Mouse (Mus musculus) limb, embryonic 13.5 days (tissue): ENCODE results near the gene Olfr1180. TPM values are rescaled to one million over a fixed set of nuclear protein-coding genes. Genes with fewer than 3 reads are reported as not detected.
"Not testable (repeated sequence)": the region's sequence is repeated elsewhere in the genome, so short reads cannot be mapped to it uniquely, and the experiment has no call there.

ENCODE experiments used
- ATAC-seq: fragments of 200-750 bp; cut with Nextera tagmentation; 2 replicates; pipeline ENCODE4 v1.8.0; 2017; ENCODE audit warnings: low read depth, moderate number of reproducible peaks, moderate TSS enrichment; ENCODE audit not compliant: low FRiP score
- H3K27ac ChIP-seq: fragments of 300-500 bp; sonication (generic); 2 replicates; pipeline ENCODE4 v1.5.1; 2015; ENCODE audit warnings: inconsistent platforms, mild to moderate bottlenecking, moderate library complexity
- H3K27me3 ChIP-seq: fragments of 300-500 bp; sonication (generic); 2 replicates; pipeline ENCODE4 v1.6.1; 2015; ENCODE audit warnings: mild to moderate bottlenecking, inconsistent platforms
- H3K36me3 ChIP-seq: fragments of 300-500 bp; sonication (generic); 2 replicates; pipeline ENCODE4 v1.6.1; 2015; ENCODE audit warnings: inconsistent platforms, mild to moderate bottlenecking, moderate library complexity
- H3K4me1 ChIP-seq: fragments of 300-500 bp; sonication (generic); 2 replicates; pipeline ENCODE4 v1.6.1; 2015; ENCODE audit warnings: inconsistent platforms
- H3K4me2 ChIP-seq: fragments of 300-500 bp; sonication (generic); replicated peaks from 2 replicates; pipeline ENCODE4 v1.6.1; 2015; ENCODE audit warnings: inconsistent platforms, mild to moderate bottlenecking, moderate library complexity
- H3K4me3 ChIP-seq: fragments of 300-500 bp; sonication (generic); 2 replicates; pipeline ENCODE4 v1.5.1; 2015; ENCODE audit warnings: moderate library complexity, mild to moderate bottlenecking, inconsistent platforms
- H3K9ac ChIP-seq: fragments of 300-500 bp; sonication (generic); 2 replicates; pipeline ENCODE4 v1.6.1; 2015; ENCODE audit warnings: mild to moderate bottlenecking, inconsistent platforms
- H3K9me3 ChIP-seq: fragments of 300-500 bp; sonication (generic); 2 replicates; pipeline ENCODE4 v1.6.1; 2016; ENCODE audit warnings: inconsistent platforms
- WGBS: fragments of 180-500 bp; shearing (Covaris S2); methylation state at CpG from one replicate; pipeline ENCODE4 v1.1.7; 2015; 5-methylcytosine and 5-hydroxymethylcytosine counted together
- polyA plus RNA-seq: library from polyadenylated mRNA; unstranded; fragments of >200 nt; fragmentation: Nextera tagmentation; extraction: Ambion mirVana; gene quantifications from 2 replicates; pipeline ENCODE4 v1.2.1, GENCODE M21; 2015

Olfr1180 gene
- not detected in 2 replicates for polyA plus RNA-seq

- 78% methylated on average over 2 of the region's 2 CpGs for WGBS
- no peak for ATAC-seq
- no peaks in the 10 kb centered on the region for H3K4me1 ChIP-seq
- H3K27me3 ChIP-seq = no peaks in the 10 kb centered on the region
- no peaks in the 10 kb centered on the region for H3K9me3 ChIP-seq
- no peak within 1 kb of the TSS for H3K27ac ChIP-seq
- no peak within 1 kb of the TSS for H3K4me2 ChIP-seq
- no peak within 1 kb of the TSS for H3K4me3 ChIP-seq
- no peak within 1 kb of the TSS for H3K9ac ChIP-seq
- H3K36me3 ChIP-seq = no peaks in the 10 kb centered on the region
These were observed at the start of gene Olfr1180 for GRCm38 (mm10) chr2:88419051-88419450. TSS of gene Olfr1180 (minus strand) at chr2:88419151.

- 80% methylated on average over 1 of the region's 1 CpGs for WGBS
- H3K27me3 ChIP-seq, H3K9ac ChIP-seq, ATAC-seq, H3K27ac ChIP-seq, H3K4me3 ChIP-seq, H3K4me2 ChIP-seq, H3K9me3 ChIP-seq, H3K36me3 ChIP-seq, H3K4me1 ChIP-seq: not testable (repeated sequence)
These were observed 35.6 kb upstream of the Olfr1180 start, which contains the start of gene Olfr1183 for GRCm38 (mm10) chr2:88454567-88454966. TSS of gene Olfr1183 (plus strand) at chr2:88454867.

DNA sequence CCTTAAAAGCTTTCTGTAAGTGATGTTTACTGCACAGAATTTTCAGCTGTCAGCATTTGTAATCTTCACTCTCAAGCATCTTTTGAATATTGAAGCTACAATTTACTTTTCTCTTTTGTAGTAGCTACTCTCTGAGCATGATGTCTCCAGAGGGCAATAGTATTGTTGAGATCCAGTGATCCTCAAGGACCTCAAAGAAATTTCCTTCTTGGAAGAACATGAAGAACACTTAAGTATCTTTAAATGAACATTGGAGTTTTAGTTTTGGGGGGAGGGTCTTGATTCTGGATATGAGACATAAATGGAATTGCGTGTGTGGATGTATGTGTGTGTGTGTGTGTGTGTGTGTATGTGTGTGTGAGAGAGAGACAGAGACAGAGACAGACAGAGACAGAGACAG is 30.1 kb upstream of the Olfr1180 start, which contains the start of gene Gm13757:
Gene Gm13757, minus strand, starts transcription at position 101 of the 400 bp plus-strand sequence.
- Histone ChIP-seq H3K9me3 (no peaks in the 10 kb centered on the region), H3K4me3 (no peak within 1 kb of the TSS), H3K27ac (no peak within 1 kb of the TSS), H3K4me2 (no peak within 1 kb of the TSS), H3K36me3 (no peaks in the 10 kb centered on the region), H3K27me3 (no peaks in the 10 kb centered on the region), H3K4me1 (no peaks in the 10 kb centered on the region), H3K9ac (no peak within 1 kb of the TSS)
- no peak for ATAC-seq
- WGBS = 86% methylated on average over 1 of the region's 1 CpGs

DNA sequence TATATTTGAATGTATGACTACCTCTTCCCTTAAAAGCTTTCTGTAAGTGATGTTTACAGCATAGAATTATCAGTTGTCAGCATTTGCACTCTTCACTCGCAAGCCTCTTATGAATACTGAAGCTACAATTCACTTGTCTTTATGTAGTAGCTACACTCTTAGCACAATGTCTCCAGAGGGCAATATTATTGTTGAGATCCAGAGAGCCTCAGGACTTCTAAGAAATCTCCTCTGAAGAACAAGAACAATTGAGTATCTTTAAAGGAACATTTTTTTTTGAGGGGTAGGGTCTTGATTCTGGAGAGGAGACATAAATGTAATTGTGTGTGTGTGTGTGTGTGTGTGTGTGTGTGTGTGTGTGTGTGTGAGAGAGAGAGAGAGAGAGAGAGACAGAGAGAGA is 7.1 kb upstream of the Olfr1180 start, which contains the start of gene Olfr1181:
Gene Olfr1181, minus strand, starts transcription at position 101 of the 400 bp plus-strand sequence.
- WGBS = 92% methylated on average over 1 of the region's 1 CpGs
- H3K4me1 ChIP-seq = no peaks in the 10 kb centered on the region
- no peak within 1 kb of the TSS for H3K4me2 ChIP-seq
- no peak for ATAC-seq
- H3K9ac ChIP-seq = no peak within 1 kb of the TSS
- H3K27me3 ChIP-seq = no peaks in the 10 kb centered on the region
- no peaks in the 10 kb centered on the region for H3K9me3 ChIP-seq
- no peak within 1 kb of the TSS for H3K27ac ChIP-seq
- H3K4me3 ChIP-seq = no peak within 1 kb of the TSS
- no peaks in the 10 kb centered on the region for H3K36me3 ChIP-seq

DNA sequence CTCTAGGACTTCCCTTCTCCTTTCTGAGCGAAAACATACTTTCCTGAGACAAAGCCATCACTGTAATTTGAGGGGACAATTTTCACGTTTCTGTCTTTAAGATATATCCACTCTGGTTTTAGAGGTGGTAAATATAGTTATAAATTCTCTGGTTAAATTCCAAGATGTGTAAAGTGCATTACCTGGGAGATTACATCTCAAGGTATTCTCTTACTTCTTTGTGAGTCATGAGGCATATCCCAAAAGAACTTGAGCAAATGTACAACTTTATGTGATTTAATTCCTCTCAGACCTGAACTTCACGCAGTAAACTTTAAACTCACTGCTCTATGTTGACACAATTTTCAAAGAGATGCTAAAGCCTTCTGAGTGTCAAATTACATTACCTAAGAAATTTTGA is 12.6 kb downstream of the Olfr1180 start, which contains the start of gene Olfr1179:
Gene Olfr1179, minus strand, starts transcription at position 101 of the 400 bp plus-strand sequence.
- H3K4me2 ChIP-seq = no peak within 1 kb of the TSS
- H3K36me3 ChIP-seq = no peaks in the 10 kb centered on the region
- ATAC-seq = no peak
- H3K27me3 ChIP-seq = no peaks in the 10 kb centered on the region
- H3K27ac ChIP-seq = no peak within 1 kb of the TSS
- H3K9ac ChIP-seq = no peak within 1 kb of the TSS
- WGBS = 77% methylated on average over 3 of the region's 3 CpGs
- no peaks in the 10 kb centered on the region for H3K4me1 ChIP-seq
- no peak within 1 kb of the TSS for H3K4me3 ChIP-seq
- H3K9me3 ChIP-seq = no peaks in the 10 kb centered on the region

DNA sequence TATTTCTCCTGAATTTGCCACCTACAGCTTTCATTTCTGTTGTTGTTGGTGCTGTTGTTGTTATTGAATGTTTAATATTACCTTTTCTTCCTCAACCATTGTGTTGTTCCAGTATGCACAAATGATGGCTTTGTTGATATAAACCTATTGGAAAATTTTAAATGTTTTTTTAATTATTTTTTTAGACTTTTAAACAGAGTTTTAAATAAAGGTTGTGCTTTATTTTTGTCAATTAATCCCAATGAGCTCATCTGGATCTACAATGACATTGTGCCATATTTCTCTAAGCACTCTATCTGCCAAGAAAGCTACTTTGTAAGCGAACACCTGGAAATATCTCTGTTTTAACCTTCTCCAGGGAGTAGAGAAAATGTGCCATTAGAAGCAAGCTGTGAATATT is 32.2 kb downstream of the Olfr1180 start, which contains the start of gene Olfr1178:
Gene Olfr1178, plus strand, starts transcription at position 301 of the 400 bp plus-strand sequence.
- Histone ChIP-seq H3K27me3 (no peaks in the 10 kb centered on the region), H3K27ac (no peak within 1 kb of the TSS), H3K9ac (no peak within 1 kb of the TSS), H3K4me2 (no peak within 1 kb of the TSS), H3K9me3 (no peaks in the 10 kb centered on the region), H3K4me3 (no peak within 1 kb of the TSS), H3K4me1 (no peaks in the 10 kb centered on the region), H3K36me3 (no peaks in the 10 kb centered on the region)
- 69% methylated on average over 1 of the region's 1 CpGs for WGBS
- ATAC-seq = no peak

Other genes with a start within 250 kb of the Olfr1180 start
- not detected in 2 replicates for gene Olfr1168, start 237.3 kb downstream of the Olfr1180 start, polyA plus RNA-seq
- gene Olfr1170, start 190.8 kb downstream of the Olfr1180 start, polyA plus RNA-seq = not detected in 2 replicates
- gene Olfr1173, start 139.3 kb downstream of the Olfr1180 start, polyA plus RNA-seq = not detected in 2 replicates
- gene Olfr1174-ps, start 104.0 kb downstream of the Olfr1180 start, polyA plus RNA-seq = not detected in 2 replicates
- gene Olfr1175-ps, start 91.9 kb downstream of the Olfr1180 start, polyA plus RNA-seq = not detected in 2 replicates
- not detected in 2 replicates for gene Olfr1176, start 82.4 kb downstream of the Olfr1180 start, polyA plus RNA-seq
- not detected in 2 replicates for gene Olfr1177-ps, start 72.7 kb downstream of the Olfr1180 start, polyA plus RNA-seq
- gene Olfr1178, start 32.1 kb downstream of the Olfr1180 start, polyA plus RNA-seq = not detected in 2 replicates
- gene Olfr1179, start 12.7 kb downstream of the Olfr1180 start, polyA plus RNA-seq = not detected in 2 replicates
- gene Olfr1181, start 7.0 kb upstream of the Olfr1180 start, polyA plus RNA-seq = not detected in 2 replicates
- not detected in 2 replicates for gene Gm13757, start 30.0 kb upstream of the Olfr1180 start, polyA plus RNA-seq
- not detected in 2 replicates for gene Olfr1183, start 35.7 kb upstream of the Olfr1180 start, polyA plus RNA-seq
- gene Olfr1184, start 64.4 kb upstream of the Olfr1180 start, polyA plus RNA-seq = not detected in 2 replicates
- not detected in 2 replicates for gene Olfr1185-ps1, start 74.2 kb upstream of the Olfr1180 start, polyA plus RNA-seq
- gene Olfr1186, start 99.4 kb upstream of the Olfr1180 start, polyA plus RNA-seq = not detected in 2 replicates
- gene Olfr1188, start 137.8 kb upstream of the Olfr1180 start, polyA plus RNA-seq = not detected in 2 replicates
- not detected in 2 replicates for gene Olfr1189, start 167.3 kb upstream of the Olfr1180 start, polyA plus RNA-seq
- gene Olfr1191-ps1, start 221.4 kb upstream of the Olfr1180 start, polyA plus RNA-seq = not detected in 2 replicates
- not detected in 2 replicates for gene Olfr1192-ps1, start 229.4 kb upstream of the Olfr1180 start, polyA plus RNA-seq